Mouse (Mus musculus): ENCODE results near the gene Dnah2. TPM values are rescaled to one million over a fixed set of nuclear protein-coding genes. Genes with fewer than 3 reads are reported as not detected.

Dnah2 gene
- polyA plus RNA-seq, 1 experiment from 2014 or later, result 0.20 TPM

DNA sequence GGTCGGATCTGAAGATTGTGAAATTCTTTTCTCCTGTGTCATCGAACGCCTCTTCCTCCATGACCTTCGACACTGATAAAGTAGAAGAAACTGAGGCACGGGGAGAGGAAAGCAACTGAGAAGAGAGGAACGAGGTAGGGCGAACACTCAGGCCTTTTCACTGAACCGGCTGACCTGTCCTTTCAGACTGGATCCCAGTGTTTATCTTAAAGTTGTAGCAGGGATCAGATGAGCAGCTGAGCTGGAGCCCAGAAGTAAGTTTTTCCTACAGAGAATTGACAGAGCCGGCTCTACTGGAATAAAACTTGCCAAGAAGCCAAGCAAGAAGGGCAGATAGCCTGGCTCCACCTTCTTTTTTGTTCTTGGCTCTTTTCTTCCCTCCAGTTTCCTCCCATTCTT, 178.1 kb downstream of the Dnah2 start:
- Histone ChIP-seq H3K27ac (replicated peaks) (peak overlapping the region; percentile 95), H3K9ac (peak overlapping the region; percentile 21; the same call in 1 of the 2 replicates), H3K9me3 (replicated peaks) (no peaks in the 10 kb centered on the region), H3K4me3 (replicated peaks) (no peak overlapping the region), H3K4me2 (peak overlapping the region; percentile 24), H3K27me3 (peaks cover 59% of the 10 kb centered on the region), H3K36me3 (replicated peaks) (0 out of 2 replicates have a peak, but pooled peaks cover 6% of the 10 kb centered on the region), H3K4me1 (replicated peaks) (peaks cover 81% of the 10 kb centered on the region)
- no peak for ATAC-seq (ENCODE audit: insufficient read depth)
- WGBS (ENCODE audit: insufficient replicate concordance), result 35% methylated on average over 9 of the region's 9 CpGs

Small RNA genes within 50 kb of the gene (microRNA-seq; reads per million reads assigned to microRNA genes)
- gene Gm27493, result not detected

Other genes starting within 250 kb of the Dnah2 start
- gene Cntrob, start 225.3 kb downstream of the Dnah2 start, polyA plus RNA-seq (2015; fragmentation: Nextera tagmentation; extraction: Ambion mirVana), result 7.0 and 8.3 TPM in 2 replicates
- gene Trappc1, start 225.1 kb downstream of the Dnah2 start, polyA plus RNA-seq (2015; fragmentation: Nextera tagmentation; extraction: Ambion mirVana), result 74.8 and 77.7 TPM in 2 replicates
- 0.13 and 0.26 TPM in 2 replicates for gene Kcnab3, start 222.9 kb downstream of the Dnah2 start, polyA plus RNA-seq (2015; fragmentation: Nextera tagmentation; extraction: Ambion mirVana)
- 0.97 and 1.3 TPM in 2 replicates for gene Rnf227, start 208.6 kb downstream of the Dnah2 start, polyA plus RNA-seq (2015; fragmentation: Nextera tagmentation; extraction: Ambion mirVana)
- 3.4 and 5.8 TPM in 2 replicates for gene Chd3, start 179.7 kb downstream of the Dnah2 start, polyA plus RNA-seq (2015; fragmentation: Nextera tagmentation; extraction: Ambion mirVana)
- 77.2 and 88.0 TPM in 2 replicates for gene Naa38, start 153.6 kb downstream of the Dnah2 start, polyA plus RNA-seq (2015; fragmentation: Nextera tagmentation; extraction: Ambion mirVana)
- 9.6 and 11.0 TPM in 2 replicates for gene Cyb5d1, start 153.5 kb downstream of the Dnah2 start, polyA plus RNA-seq (2015; fragmentation: Nextera tagmentation; extraction: Ambion mirVana)
- 6.6 and 7.1 TPM in 2 replicates for gene Tmem88, start 150.9 kb downstream of the Dnah2 start, polyA plus RNA-seq (2015; fragmentation: Nextera tagmentation; extraction: Ambion mirVana)
- gene Kdm6b, start 135.4 kb downstream of the Dnah2 start, polyA plus RNA-seq (2015; fragmentation: Nextera tagmentation; extraction: Ambion mirVana), result 4.0 TPM in 2 replicates
- 0.50 and 0.58 TPM in 2 replicates for gene Efnb3, start 11.1 kb upstream of the Dnah2 start, polyA plus RNA-seq (2015; fragmentation: Nextera tagmentation; extraction: Ambion mirVana)
- 15.9 and 16.9 TPM in 2 replicates for gene Wrap53, start 31.1 kb upstream of the Dnah2 start, polyA plus RNA-seq (2015; fragmentation: Nextera tagmentation; extraction: Ambion mirVana)
- 62.4 and 63.8 TPM in 2 replicates for gene Trp53, start 31.2 kb upstream of the Dnah2 start, polyA plus RNA-seq (2015; fragmentation: Nextera tagmentation; extraction: Ambion mirVana)
- gene Atp1b2, start 56.8 kb upstream of the Dnah2 start, polyA plus RNA-seq (2015; fragmentation: Nextera tagmentation; extraction: Ambion mirVana), result 14.1 and 14.7 TPM in 2 replicates
- 26.6 and 27.2 TPM in 2 replicates for gene Shbg, start 68.8 kb upstream of the Dnah2 start, polyA plus RNA-seq (2015; fragmentation: Nextera tagmentation; extraction: Ambion mirVana)
- 10.2 and 11.1 TPM in 2 replicates for gene Sat2, start 72.9 kb upstream of the Dnah2 start, polyA plus RNA-seq (2015; fragmentation: Nextera tagmentation; extraction: Ambion mirVana)
- 7.3 and 9.7 TPM in 2 replicates for gene Fxr2, start 83.9 kb upstream of the Dnah2 start, polyA plus RNA-seq (2015; fragmentation: Nextera tagmentation; extraction: Ambion mirVana)
- not detected in 2 replicates for gene Sox15, start 106.2 kb upstream of the Dnah2 start, polyA plus RNA-seq (2015; fragmentation: Nextera tagmentation; extraction: Ambion mirVana)
- gene Mpdu1, start 113.5 kb upstream of the Dnah2 start, polyA plus RNA-seq (2015; fragmentation: Nextera tagmentation; extraction: Ambion mirVana), result 34.1 and 35.2 TPM in 2 replicates
- gene Cd68, start 117.0 kb upstream of the Dnah2 start, polyA plus RNA-seq (2015; fragmentation: Nextera tagmentation; extraction: Ambion mirVana), result 28.2 and 31.4 TPM in 2 replicates
- 228 and 232 TPM in 2 replicates for gene Eif4a1, start 123.3 kb upstream of the Dnah2 start, polyA plus RNA-seq (2015; fragmentation: Nextera tagmentation; extraction: Ambion mirVana)
- gene Senp3, start 133.0 kb upstream of the Dnah2 start, polyA plus RNA-seq (2015; fragmentation: Nextera tagmentation; extraction: Ambion mirVana), result 23.9 and 27.2 TPM in 2 replicates
- 0.15 and 0.64 TPM in 2 replicates for gene Tnfsf13, start 136.7 kb upstream of the Dnah2 start, polyA plus RNA-seq (2015; fragmentation: Nextera tagmentation; extraction: Ambion mirVana)
- gene Tnfsf12, start 146.7 kb upstream of the Dnah2 start, polyA plus RNA-seq (2015; fragmentation: Nextera tagmentation; extraction: Ambion mirVana), result 2.1 and 2.6 TPM in 2 replicates
- gene Tnfsfm13, start 147.0 kb upstream of the Dnah2 start, polyA plus RNA-seq (2015; fragmentation: Nextera tagmentation; extraction: Ambion mirVana), result 0.85 and 0.89 TPM in 2 replicates
- gene Polr2a, start 209.5 kb upstream of the Dnah2 start, polyA plus RNA-seq (2015; fragmentation: Nextera tagmentation; extraction: Ambion mirVana), result 10.2 and 10.4 TPM in 2 replicates
- gene Slc35g3, start 212.9 kb upstream of the Dnah2 start, polyA plus RNA-seq (2015; fragmentation: Nextera tagmentation; extraction: Ambion mirVana), result not detected in 2 replicates
- 0.43 and 0.92 TPM in 2 replicates for gene Zbtb4, start 216.8 kb upstream of the Dnah2 start, polyA plus RNA-seq (2015; fragmentation: Nextera tagmentation; extraction: Ambion mirVana)
- 0.84 and 1.3 TPM in 2 replicates for gene Chrnb1, start 246.8 kb upstream of the Dnah2 start, polyA plus RNA-seq (2015; fragmentation: Nextera tagmentation; extraction: Ambion mirVana)